Mouse (Mus musculus) brain, embryonic 14.5 days (tissue): ENCODE data around the gene Rai1. TPM values are rescaled to one million over a fixed set of nuclear protein-coding genes. Genes with fewer than 3 reads are reported as not detected.
A peak's percentile ranks its signal among the peaks of the same experiment; 100 is the strongest.

Experiments
- DNase-seq: peaks from one replicate; pipeline ENCODE4 v3.0.0-alpha.2; 2011; ENCODE audit warnings: low read depth
- CTCF ChIP-seq: fragments of 200-500 bp; IDR thresholded peaks from 2 replicates; pipeline ENCODE4 v1.5.1; 2012; ENCODE audit warnings: inconsistent platforms, mild to moderate bottlenecking, moderate library complexity, borderline replicate concordance; ENCODE audit not compliant: insufficient read depth, insufficient read length; ENCODE audit errors: extremely low read depth
- POLR2A ChIP-seq: fragments of 200-500 bp; IDR thresholded peaks from 2 replicates; pipeline ENCODE4 v1.6.1; 2012; ENCODE audit warnings: mild to moderate bottlenecking, inconsistent platforms, borderline replicate concordance; ENCODE audit not compliant: poor library complexity, insufficient read depth, insufficient read length, severe bottlenecking; ENCODE audit errors: extremely low read depth
- polyA plus RNA-seq: library from polyadenylated mRNA; depleted of rRNA; stranded (reverse); fragments of >200 nt; gene quantifications from 2 replicates; pipeline ENCODE4 v1.2.3, GENCODE M21; 2012

Gene Rai1
- polyA plus RNA-seq, 1 experiment, result 78.4 TPM

- no peak for DNase-seq
- TF ChIP-seq CTCF (no peak), POLR2A (no peak)
Observed at GRCm38 (mm10) chr11:60206207-60206606, 101.4 kb downstream of the Rai1 start.

GRCm38 (mm10) chr11:60208201-60208600, 103.4 kb downstream of the Rai1 start:
- DNase-seq, result no peak
- TF ChIP-seq CTCF, result no peak
- TF ChIP-seq POLR2A, result no peak

- no peak for TF ChIP-seq POLR2A
- TF ChIP-seq CTCF, result no peak
- no peak for DNase-seq
Observed at GRCm38 (mm10) chr11:60208712-60209111, 103.9 kb downstream of the Rai1 start.

GRCm38 (mm10) chr11:60209217-60209932, 104.6 kb downstream of the Rai1 start:
- DNase-seq, result peak; percentile 96
- TF ChIP-seq CTCF (no peak), POLR2A (no peak)

GRCm38 (mm10) chr11:60209933-60210249, 105.1 kb downstream of the Rai1 start:
- no peak for TF ChIP-seq POLR2A
- no peak for TF ChIP-seq CTCF
- DNase-seq, result no peak

GRCm38 (mm10) chr11:60210305-60210724, 105.5 kb downstream of the Rai1 start:
- no peak for TF ChIP-seq CTCF
- TF ChIP-seq POLR2A, result no peak; the same call in 1 of the 2 replicates
- peak; percentile 97 for DNase-seq

- TF ChIP-seq CTCF (no peak), POLR2A (no peak)
- no peak for DNase-seq
Observed at GRCm38 (mm10) chr11:60211152-60211551, 106.3 kb downstream of the Rai1 start.

- no peak for TF ChIP-seq CTCF
- no peak for TF ChIP-seq POLR2A
- no peak for DNase-seq
Observed at GRCm38 (mm10) chr11:60211761-60212160, 106.9 kb downstream of the Rai1 start.

GRCm38 (mm10) chr11:60213266-60213665, 108.5 kb downstream of the Rai1 start:
- no peak for DNase-seq
- TF ChIP-seq CTCF (no peak), POLR2A (no peak)

GRCm38 (mm10) chr11:60216671-60217070, 111.9 kb downstream of the Rai1 start:
- no peak for TF ChIP-seq CTCF
- TF ChIP-seq POLR2A, result no peak
- no peak for DNase-seq

- TF ChIP-seq POLR2A (no peak), CTCF (no peak)
Observed at GRCm38 (mm10) chr11:60217467-60217866, 112.7 kb downstream of the Rai1 start.

GRCm38 (mm10) chr11:60219609-60220008, 114.8 kb downstream of the Rai1 start:
- no peak for DNase-seq
- TF ChIP-seq CTCF (no peak), POLR2A (no peak)

More at GRCm38 (mm10) chr11:60217467-60217866, 112.7 kb downstream of the Rai1 start:
- DNase-seq, result no peak
